Mouse (Mus musculus) left cerebral cortex, adult 18-20 months (tissue): ENCODE data around the gene Spata2l. TPM values are rescaled to one million over a fixed set of nuclear protein-coding genes. Genes with fewer than 3 reads are reported as not detected.
"Not testable (repeated sequence)": the region's sequence is repeated elsewhere in the genome, so short reads cannot be mapped to it uniquely, and the experiment has no call there.

Source experiments
- DNase-seq, 2 experiments: peaks; one replicate each; pipeline ENCODE4 v3.0.0; 2021 to 2022; ENCODE audit warnings: low spot score in 2 of 2, mixed read lengths in 1 of 2
- total RNA-seq, 2 experiments: library from RNA; stranded (reverse); gene quantifications; 2 replicates each; pipeline ENCODE4 v1.2.3; 2021

The Spata2l gene
- total RNA-seq, 2 experiments from 2014 or later = 79.4 to 82.0 TPM

- no peak for DNase-seq
Observed at GRCm38 (mm10) chr8:123203571-123203970, 32.5 kb downstream of the Spata2l start.

- DNase-seq = peak; percentile 66 to 83
Observed at GRCm38 (mm10) chr8:123202288-123202687, 33.7 kb downstream of the Spata2l start.

- no peak for DNase-seq
Observed at GRCm38 (mm10) chr8:123199864-123200263, 36.2 kb downstream of the Spata2l start.

- not testable (repeated sequence) for DNase-seq
Observed at GRCm38 (mm10) chr8:123197016-123197415, 39.0 kb downstream of the Spata2l start.

- DNase-seq = no peak
Observed at GRCm38 (mm10) chr8:123193771-123194170, 42.3 kb downstream of the Spata2l start.

GRCm38 (mm10) chr8:123191908-123192307 is 44.1 kb downstream of the Spata2l start:
- DNase-seq = no peak

- DNase-seq = peak; percentile 79 to 81
Observed at GRCm38 (mm10) chr8:123190678-123191077, 45.4 kb downstream of the Spata2l start.

- DNase-seq = no peak
Observed at GRCm38 (mm10) chr8:123188841-123189240, 47.2 kb downstream of the Spata2l start.

- no peak for DNase-seq
Observed at GRCm38 (mm10) chr8:123188006-123188405, 48.0 kb downstream of the Spata2l start.

- DNase-seq = no peak
Observed at GRCm38 (mm10) chr8:123185566-123186409, 50.2 kb downstream of the Spata2l start, which contains the start of gene Dpep1. Dpep1 (plus strand) TSS chr8:123186242.

- no peak for DNase-seq
Observed at GRCm38 (mm10) chr8:123181391-123181790, 54.6 kb downstream of the Spata2l start.

Other genes with a start within 250 kb of the Spata2l start
- 100 to 1,000 TPM; 154 to 164 TPM for gene Ankrd11, start 194.0 kb downstream of the Spata2l start, total RNA-seq
- 10 to 100 TPM; 56.2 to 66.7 TPM for gene Spg7, start 173.3 kb downstream of the Spata2l start, total RNA-seq
- 100 to 1,000 TPM; 438 to 447 TPM for gene Rpl13, start 133.9 kb downstream of the Spata2l start, total RNA-seq
- gene Cpne7, start 118.9 kb downstream of the Spata2l start, total RNA-seq = 10 to 100 TPM; 58.0 to 61.3 TPM
- under 1 TPM in 1 of 2 experiments, not detected in 1; 0.51 TPM for gene Sult5a1, start 77.9 kb downstream of the Spata2l start, total RNA-seq
- gene Dpep1, start 50.0 kb downstream of the Spata2l start, total RNA-seq = not detected
- 100 to 1,000 TPM in 1 of 2 experiments, 10 to 100 TPM in 1; 88.7 to 103 TPM for gene Chmp1a, start 23.5 kb downstream of the Spata2l start, total RNA-seq
- 1 to 10 TPM; 5.9 to 9.8 TPM for gene Spata33, start 23.4 kb downstream of the Spata2l start, total RNA-seq
- gene Cdk10, start 11.4 kb downstream of the Spata2l start, total RNA-seq = 10 to 100 TPM; 94.7 to 98.6 TPM
- gene Zfp276, start 18.0 kb upstream of the Spata2l start, total RNA-seq = 10 to 100 TPM; 19.9 to 21.5 TPM
- gene Vps9d1, start 18.1 kb upstream of the Spata2l start, total RNA-seq = 10 to 100 TPM; 58.6 to 69.5 TPM
- gene Fanca, start 82.3 kb upstream of the Spata2l start, total RNA-seq = 1 to 10 TPM; 1.5 to 1.9 TPM
- 10 to 100 TPM; 19.0 to 20.1 TPM for gene Spire2, start 96.5 kb upstream of the Spata2l start, total RNA-seq
- 100 to 1,000 TPM; 565 to 596 TPM for gene Tcf25, start 137.5 kb upstream of the Spata2l start, total RNA-seq
- gene Mc1r, start 170.9 kb upstream of the Spata2l start, total RNA-seq = under 1 TPM in 1 of 2 experiments, not detected in 1; 0.12 TPM
- gene Tubb3, start 175.2 kb upstream of the Spata2l start, total RNA-seq = 100 to 1,000 TPM; 392 to 405 TPM
- gene Def8, start 187.3 kb upstream of the Spata2l start, total RNA-seq = 10 to 100 TPM; 52.9 to 56.3 TPM
- 10 to 100 TPM; 26.8 to 32.8 TPM for gene Afg3l1, start 241.7 kb upstream of the Spata2l start, total RNA-seq